Mouse (Mus musculus) ES-E14 (cell line): ENCODE measurements at regions not wholly inside any gene's neighbourhood (a gene's known extent, or its start where the extent isn't known, plus 50 kb on each side); places are given as distances from the start of the nearest gene placed in this dataset.

Experiments used
- DNase-seq: peaks from one replicate; pipeline ENCODE4 v3.0.0-alpha.2; 2013; ENCODE audit warnings: low read depth, low spot score
- H3K27ac ChIP-seq: 2 replicates; pipeline ENCODE4 v1.5.1; 2012; ENCODE audit warnings: low read depth, mild to moderate bottlenecking, low read length, moderate library complexity, mixed read lengths; ENCODE audit not compliant: poor library complexity, insufficient read depth, severe bottlenecking
- H3K36me3 ChIP-seq: 2 replicates; pipeline ENCODE4 v1.6.1; 2012; ENCODE audit warnings: mild to moderate bottlenecking, low read length, moderate library complexity, mixed read lengths; ENCODE audit not compliant: control insufficient read depth, poor library complexity, insufficient read depth, severe bottlenecking
- H3K4me1 ChIP-seq, 2 experiments: fragments of 150-350 bp in 1 of 2; sonication (generic) in 1 of 2; 2 replicates each; pipeline ENCODE4 v1.6.1; 2012; ENCODE audit warnings: low read length in 2 of 2, mild to moderate bottlenecking in 1 of 2, mixed read lengths in 1 of 2; ENCODE audit not compliant: control insufficient read depth in 2 of 2, insufficient read depth in 2 of 2, poor library complexity in 1 of 2
- H3K4me3 ChIP-seq, 2 experiments: fragments of 150-350 bp in 1 of 2; sonication (generic) in 1 of 2; 2 replicates each; pipeline ENCODE4 v1.5.1; 2012; ENCODE audit warnings: low read length in 2 of 2, low read depth in 1 of 2, mild to moderate bottlenecking in 1 of 2, mixed read lengths in 1 of 2; ENCODE audit not compliant: insufficient read depth in 1 of 2, poor library complexity in 1 of 2, severe bottlenecking in 1 of 2
- H3K9ac ChIP-seq: 2 replicates; pipeline ENCODE4 v1.6.1; 2012; ENCODE audit warnings: low read depth, mild to moderate bottlenecking, low read length, mixed read lengths; ENCODE audit not compliant: poor library complexity, insufficient read depth, severe bottlenecking
- H3K9me3 ChIP-seq: fragments of 150-350 bp; sonication (generic); 2 replicates; pipeline ENCODE4 v1.6.1; 2012; ENCODE audit warnings: low read depth, mild to moderate bottlenecking, low read length; ENCODE audit not compliant: control insufficient read depth, insufficient read depth
- CHD2 ChIP-seq: IDR thresholded peaks from 2 replicates; pipeline ENCODE4 v1.6.1; 2014; ENCODE audit warnings: mild to moderate bottlenecking, low read depth, low read length, inconsistent platforms
- HCFC1 ChIP-seq: IDR thresholded peaks from 2 replicates; pipeline ENCODE4 v1.6.1; 2012; ENCODE audit warnings: low read length, inconsistent platforms, borderline replicate concordance; ENCODE audit not compliant: insufficient read depth
- MAFK ChIP-seq: IDR thresholded peaks from 2 replicates; pipeline ENCODE4 v1.6.1; 2014; ENCODE audit warnings: mild to moderate bottlenecking, low read depth, low read length, inconsistent platforms; ENCODE audit not compliant: insufficient read depth
- ZC3H11A ChIP-seq: IDR thresholded peaks from 2 replicates; pipeline ENCODE4 v1.6.1; 2012; ENCODE audit warnings: low read depth, mild to moderate bottlenecking, inconsistent platforms, low read length, borderline replicate concordance
- ZNF384 ChIP-seq: IDR thresholded peaks from 2 replicates; pipeline ENCODE4 v1.6.1; 2012; ENCODE audit warnings: low read depth, low read length, inconsistent platforms
- in situ Hi-C, 2 experiments: fragments of 600-800 bp; cut with MboI; formaldehyde crosslinking; loops; one replicate each; pipeline ENCODE4 v1.15.1; 2025; ENCODE audit warnings: low sequenced_read_pairs in 2 of 2, inconsistent platforms in 1 of 2; ENCODE audit not compliant: unreplicated experiment in 2 of 2

DNA sequence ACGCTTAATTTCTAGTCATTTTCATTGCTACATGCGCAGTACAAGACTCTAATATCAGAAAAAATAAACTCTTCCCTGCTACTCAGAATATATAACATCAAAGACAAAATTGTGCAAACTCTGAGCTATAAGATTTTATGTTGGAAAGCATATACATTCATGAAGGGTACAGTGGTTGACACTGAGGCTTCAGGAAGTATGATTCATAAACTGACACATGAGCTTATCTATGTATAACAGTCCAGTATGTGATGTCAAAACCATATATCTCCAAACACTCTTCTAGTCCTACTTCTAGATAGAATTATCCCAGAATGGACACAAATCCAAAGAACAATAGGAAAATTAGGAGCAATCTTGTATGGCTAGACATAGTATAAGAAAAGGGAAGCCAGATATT is 177.5 kb upstream of the Gm10192 start:
- in situ Hi-C loops = no loop called here
- no peak overlapping the region for H3K27ac ChIP-seq
- no peaks in the 10 kb centered on the region for H3K36me3 ChIP-seq
- no peak for TF ChIP-seq MAFK
- TF ChIP-seq ZC3H11A = no peak
- TF ChIP-seq ZNF384 = no peak
- no peak for TF ChIP-seq HCFC1
- TF ChIP-seq CHD2 = no peak
- no peaks in the 10 kb centered on the region for H3K9me3 ChIP-seq
- H3K9ac ChIP-seq = no peak overlapping the region
- H3K4me1 ChIP-seq = no peaks in the 10 kb centered on the region
- no peak overlapping the region for H3K4me3 ChIP-seq
- DNase-seq = no peak

DNA sequence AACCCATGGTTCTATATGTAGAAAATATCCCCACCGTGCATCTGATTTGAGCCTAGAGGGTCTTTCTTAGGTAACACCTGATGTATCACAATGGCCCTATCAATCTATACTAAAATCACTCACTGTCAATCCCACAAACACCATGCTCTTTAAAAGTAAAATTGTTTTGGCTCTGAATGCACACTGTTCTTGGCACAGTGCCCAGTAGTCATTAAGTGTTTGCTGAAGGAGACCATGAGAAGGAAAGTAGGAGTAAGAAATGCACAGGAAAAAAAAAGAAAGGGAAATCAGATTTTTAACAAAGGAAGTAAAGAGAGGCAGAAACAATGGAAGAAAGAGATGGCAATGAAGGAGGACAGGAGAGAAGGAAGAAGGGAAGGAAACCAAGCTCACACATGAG is 175.0 kb upstream of the Gm10192 start:
- Histone ChIP-seq H3K9ac (no peak overlapping the region), H3K36me3 (no peaks in the 10 kb centered on the region), H3K4me3 (no peak overlapping the region), H3K9me3 (no peaks in the 10 kb centered on the region), H3K27ac (no peak overlapping the region), H3K4me1 (no peaks in the 10 kb centered on the region)
- in situ Hi-C loops = no loop called here
- DNase-seq = no peak
- TF ChIP-seq ZC3H11A (no peak), MAFK (no peak), CHD2 (no peak), ZNF384 (no peak), HCFC1 (no peak)

DNA sequence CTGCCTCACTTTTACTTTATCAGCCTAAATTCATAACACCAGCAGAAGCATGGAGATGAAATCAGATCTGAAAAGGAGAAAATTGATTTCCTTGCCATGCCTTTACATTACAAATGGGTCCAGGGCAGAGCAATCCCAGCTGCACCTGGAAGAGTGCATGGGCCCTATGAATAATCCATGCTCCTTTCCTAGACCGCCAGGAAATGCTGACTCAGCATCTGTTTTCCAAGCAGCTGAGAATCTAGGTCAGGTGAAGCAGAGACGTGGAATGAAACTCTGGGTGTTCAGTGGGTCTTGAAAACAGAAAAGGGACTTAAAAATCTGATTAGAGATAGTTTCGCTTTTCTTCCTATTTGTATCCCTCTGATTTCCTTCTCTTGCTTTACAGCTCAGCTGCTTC is 163.8 kb upstream of the Gm10192 start:
- Histone ChIP-seq H3K27ac (no peak overlapping the region), H3K4me3 (no peak overlapping the region), H3K36me3 (no peaks in the 10 kb centered on the region), H3K9me3 (no peaks in the 10 kb centered on the region), H3K9ac (no peak overlapping the region), H3K4me1 (no peaks in the 10 kb centered on the region)
- in situ Hi-C loops = no loop called here
- no peak for TF ChIP-seq HCFC1
- no peak for TF ChIP-seq CHD2
- TF ChIP-seq MAFK = peak; percentile 98
- no peak for TF ChIP-seq ZC3H11A
- TF ChIP-seq ZNF384 = no peak
- DNase-seq = no peak

DNA sequence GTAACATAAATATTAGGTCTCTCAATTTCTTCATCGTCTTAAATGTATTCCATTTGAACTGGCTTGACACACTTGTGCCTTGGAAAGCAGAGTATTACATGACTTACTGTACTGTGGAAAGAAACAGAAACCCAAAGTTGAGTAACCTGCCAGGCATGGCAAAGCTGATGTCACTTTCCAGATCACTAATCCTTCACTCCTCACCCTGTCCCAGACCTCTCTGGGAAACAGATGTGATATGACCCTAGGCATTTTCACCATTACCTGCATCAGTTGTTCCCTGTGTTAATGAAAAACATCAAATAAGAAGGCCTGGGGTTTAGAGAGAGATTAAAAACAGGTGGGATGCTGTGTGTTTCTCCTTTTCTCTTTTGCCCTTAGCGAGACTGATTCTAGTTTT is 161.4 kb upstream of the Gm10192 start:
- in situ Hi-C loops = no loop called here
- H3K36me3 ChIP-seq = no peaks in the 10 kb centered on the region
- TF ChIP-seq HCFC1 (no peak), ZC3H11A (no peak), ZNF384 (no peak), CHD2 (no peak), MAFK (no peak)
- H3K4me3 ChIP-seq = no peak overlapping the region
- H3K27ac ChIP-seq = no peak overlapping the region
- no peak for DNase-seq
- no peaks in the 10 kb centered on the region for H3K9me3 ChIP-seq
- no peaks in the 10 kb centered on the region for H3K4me1 ChIP-seq
- H3K9ac ChIP-seq = no peak overlapping the region

DNA sequence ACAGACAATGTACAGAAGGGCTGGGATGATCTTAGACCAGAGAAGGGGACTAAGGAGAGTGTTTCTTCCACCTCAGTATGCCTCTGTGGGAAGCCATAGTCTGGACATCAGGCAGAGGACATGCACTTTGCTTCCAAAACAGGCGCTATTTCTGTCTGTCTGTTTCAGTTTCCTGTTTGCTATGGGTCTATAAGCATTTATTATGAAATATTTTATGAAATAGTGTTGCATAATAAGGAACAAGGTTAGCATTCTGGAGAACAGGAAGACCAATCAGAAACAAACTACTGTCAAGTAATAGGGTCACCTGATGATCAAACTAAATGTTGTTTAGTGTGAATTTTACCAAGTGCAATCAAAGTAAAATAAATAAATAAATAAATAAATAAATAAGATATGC is 160.4 kb upstream of the Gm10192 start:
- H3K36me3 ChIP-seq = no peaks in the 10 kb centered on the region
- in situ Hi-C loops = no loop called here
- TF ChIP-seq ZC3H11A (no peak), ZNF384 (no peak), MAFK (no peak), HCFC1 (no peak), CHD2 (no peak)
- H3K9me3 ChIP-seq = no peaks in the 10 kb centered on the region
- H3K4me3 ChIP-seq = no peak overlapping the region
- H3K9ac ChIP-seq = no peak overlapping the region
- H3K27ac ChIP-seq = no peak overlapping the region
- DNase-seq = no peak
- H3K4me1 ChIP-seq = no peaks in the 10 kb centered on the region
